Mouse (Mus musculus) embryonic facial prominence, embryonic 12.5 days (tissue): ENCODE data around the gene Xpo6. TPM values are rescaled to one million over a fixed set of nuclear protein-coding genes. Genes with fewer than 3 reads are reported as not detected.

Source experiments
- ATAC-seq: fragments of 200-750 bp; cut with Nextera tagmentation; 2 replicates; pipeline ENCODE4 v1.8.0; 2017; ENCODE audit not compliant: insufficient number of reproducible peaks, insufficient read depth, low FRiP score, low TSS enrichment
- H3K27ac ChIP-seq: fragments of 300-500 bp; sonication (generic); 2 replicates; pipeline ENCODE4 v1.5.1; 2016; ENCODE audit warnings: mild to moderate bottlenecking
- H3K27me3 ChIP-seq: fragments of 300-500 bp; sonication (generic); 2 replicates; pipeline ENCODE4 v1.6.1; 2016; ENCODE audit warnings: mild to moderate bottlenecking, moderate library complexity
- H3K36me3 ChIP-seq: fragments of 300-500 bp; sonication (generic); 2 replicates; pipeline ENCODE4 v1.6.1; 2016; ENCODE audit warnings: mild to moderate bottlenecking
- H3K4me1 ChIP-seq: fragments of 300-500 bp; sonication (generic); 2 replicates; pipeline ENCODE4 v1.6.1; 2016
- H3K4me2 ChIP-seq: fragments of 300-500 bp; sonication (generic); replicated peaks from 2 replicates; pipeline ENCODE4 v1.6.1; 2016; ENCODE audit warnings: mild to moderate bottlenecking, moderate library complexity
- H3K4me3 ChIP-seq: fragments of 300-500 bp; sonication (generic); 2 replicates; pipeline ENCODE4 v1.5.1; 2016; ENCODE audit warnings: mild to moderate bottlenecking
- H3K9ac ChIP-seq: fragments of 300-500 bp; sonication (generic); 2 replicates; pipeline ENCODE4 v1.6.1; 2016; ENCODE audit warnings: mild to moderate bottlenecking, moderate library complexity
- H3K9me3 ChIP-seq: fragments of 300-500 bp; sonication (generic); 2 replicates; pipeline ENCODE4 v1.6.1; 2016; ENCODE audit warnings: mild to moderate bottlenecking, moderate library complexity
- WGBS: fragments of 180-500 bp; shearing (Covaris S2); methylation state at CpG from one replicate; pipeline ENCODE4 v1.1.7; 2016; 5-methylcytosine and 5-hydroxymethylcytosine counted together
- polyA plus RNA-seq: library from polyadenylated mRNA; unstranded; fragments of >200 nt; fragmentation: Nextera tagmentation; extraction: Ambion mirVana; gene quantifications from 2 replicates; pipeline ENCODE4 v1.2.1, GENCODE M21; 2016

Xpo6 gene
- polyA plus RNA-seq, result 73.1 and 78.5 TPM in 2 replicates

DNA sequence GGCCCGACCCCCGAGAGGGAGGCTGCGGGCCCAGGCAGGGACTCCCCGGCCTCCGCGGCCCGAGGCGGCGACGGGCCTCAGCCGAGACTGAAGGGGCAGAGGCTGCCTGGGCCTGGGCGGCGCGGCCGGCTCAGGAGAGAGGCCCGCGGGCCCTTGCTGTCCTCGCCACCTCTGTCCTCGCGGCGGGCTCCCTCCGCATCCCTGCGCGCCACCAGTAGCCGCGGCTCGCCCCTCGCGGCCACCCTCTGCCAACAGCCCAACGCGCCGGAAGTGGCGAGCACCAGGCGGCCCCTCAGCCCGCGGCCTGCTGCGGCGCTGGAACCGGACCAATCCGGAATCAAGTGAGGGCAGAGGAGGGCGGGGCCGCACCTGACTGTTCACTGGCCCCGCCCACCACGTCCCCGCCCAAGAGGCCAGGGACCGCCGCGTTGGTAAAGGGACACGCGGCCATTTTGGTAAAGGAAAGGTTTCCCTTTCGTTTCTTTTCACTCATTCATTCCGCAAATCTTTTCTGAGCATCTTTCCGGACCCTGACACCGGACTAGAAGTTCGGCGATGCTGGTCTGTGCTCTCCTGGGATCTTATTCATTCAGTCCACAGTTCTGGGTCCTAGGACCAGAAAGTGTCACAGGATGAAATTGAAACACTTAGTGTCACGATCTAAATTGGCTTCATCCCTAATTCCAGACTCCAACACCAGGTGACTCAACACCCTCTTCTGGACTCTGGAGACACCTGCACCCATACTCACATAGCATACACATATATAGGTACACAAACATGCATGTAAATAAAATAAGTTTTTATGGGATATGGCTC is at the start of gene Xpo6:
TSS of gene Xpo6 (minus strand) at position 324 of the 819 bp plus-strand sequence.
- Histone ChIP-seq H3K4me1 (peaks cover 13% of the 10 kb centered on the region), H3K9me3 (no peaks in the 10 kb centered on the region), H3K36me3 (no peaks in the 10 kb centered on the region), H3K27me3 (no peaks in the 10 kb centered on the region), H3K9ac (peak within 1 kb of the TSS; percentile 97), H3K4me2 (peak within 1 kb of the TSS; percentile 86), H3K27ac (peak within 1 kb of the TSS; percentile 91), H3K4me3 (peak within 1 kb of the TSS; percentile 98)
- peak; percentile 94 for ATAC-seq
- WGBS, result under 1% methylated on average over 56 of the region's 57 CpGs

DNA sequence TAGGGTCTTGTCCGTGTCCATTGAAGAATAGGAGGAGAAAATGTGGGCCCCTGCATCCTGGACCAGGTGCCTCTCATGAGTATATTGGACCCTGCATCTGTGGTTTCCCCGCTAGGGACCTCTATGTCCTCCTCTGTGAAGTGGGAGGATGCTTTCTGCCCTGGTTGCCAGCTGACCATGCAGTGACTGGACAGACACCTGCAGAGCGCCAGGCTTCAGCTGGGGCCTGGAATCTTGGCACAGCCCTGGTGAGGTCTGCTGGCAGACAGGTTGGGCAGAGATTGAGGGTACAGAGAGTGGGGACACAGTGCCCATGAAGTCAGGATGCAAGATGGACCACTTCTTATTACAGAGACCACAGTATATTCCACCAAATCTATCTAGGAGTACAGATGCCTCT is 49.7 kb upstream of the Xpo6 start:
- Histone ChIP-seq H3K36me3 (no peaks in the 10 kb centered on the region), H3K4me2 (no peak overlapping the region), H3K9ac (0 out of 2 replicates have a peak overlapping the region, but pooled peaks have one; percentile 0), H3K4me1 (peaks cover 9% of the 10 kb centered on the region), H3K9me3 (no peaks in the 10 kb centered on the region), H3K27me3 (peaks cover 9% of the 10 kb centered on the region), H3K4me3 (no peak overlapping the region), H3K27ac (no peak overlapping the region)
- ATAC-seq, result no peak
- 84% methylated on average over 3 of the region's 3 CpGs for WGBS

DNA sequence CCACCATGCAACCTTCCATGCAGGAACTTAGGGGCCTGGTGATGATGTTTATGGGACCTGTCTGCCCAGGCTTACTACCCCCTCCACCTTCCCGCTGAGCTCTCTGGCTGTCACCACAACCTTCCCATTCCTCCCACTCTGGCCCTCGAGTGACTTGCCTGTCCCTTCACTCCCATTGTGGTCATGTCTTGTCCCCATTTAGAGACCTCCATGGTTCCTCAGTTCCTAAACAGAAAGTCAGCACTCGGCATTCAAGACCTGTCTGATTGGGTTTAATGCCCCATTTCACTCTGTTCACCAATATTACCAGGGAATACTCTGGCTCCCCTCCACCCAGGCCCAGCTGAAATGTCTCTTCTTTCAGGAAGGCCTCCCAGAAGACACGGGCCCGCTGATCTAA is 48.8 kb upstream of the Xpo6 start:
- Histone ChIP-seq H3K9me3 (no peaks in the 10 kb centered on the region), H3K27ac (no peak overlapping the region), H3K36me3 (no peaks in the 10 kb centered on the region), H3K4me2 (no peak overlapping the region), H3K27me3 (peaks cover 9% of the 10 kb centered on the region), H3K4me3 (no peak overlapping the region), H3K9ac (no peak overlapping the region), H3K4me1 (peaks cover 9% of the 10 kb centered on the region)
- ATAC-seq, result no peak
- 74% methylated on average over 5 of the region's 5 CpGs for WGBS

DNA sequence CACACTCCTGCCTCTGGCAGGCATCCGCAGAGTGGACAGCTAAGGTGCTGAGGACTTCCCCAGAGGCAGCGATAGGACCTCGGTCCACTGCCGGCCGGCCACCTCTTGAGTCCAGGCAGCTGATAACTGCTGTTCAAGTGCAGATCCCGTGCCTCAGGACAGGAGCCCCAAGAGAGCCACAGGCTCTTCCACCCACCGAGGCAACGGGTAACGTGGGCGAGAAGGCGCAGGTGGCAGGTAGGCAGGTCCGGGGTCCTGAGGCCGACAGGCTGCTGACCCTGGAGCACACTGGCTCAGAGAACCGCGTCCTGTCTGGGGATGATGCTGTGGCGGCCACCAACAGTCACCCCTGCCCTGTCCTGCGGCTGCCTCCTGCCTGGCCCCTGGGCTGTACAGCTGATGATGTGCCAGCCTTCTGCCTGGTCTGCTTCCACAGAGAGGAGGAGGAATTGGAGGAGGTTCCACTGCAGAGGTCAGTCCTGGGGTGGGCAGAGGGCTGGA is 48.4 kb upstream of the Xpo6 start:
- no peak overlapping the region for H3K27ac ChIP-seq
- no peak overlapping the region for H3K4me3 ChIP-seq
- 0 out of 2 replicates have a peak, but pooled peaks have one; percentile 36 for ATAC-seq
- 47% methylated on average over 17 of the region's 17 CpGs for WGBS
- H3K9ac ChIP-seq, result 0 out of 2 replicates have a peak overlapping the region, but pooled peaks have one; percentile 1
- H3K4me2 ChIP-seq, result peak overlapping the region; percentile 28
- no peaks in the 10 kb centered on the region for H3K36me3 ChIP-seq
- peaks cover 9% of the 10 kb centered on the region for H3K27me3 ChIP-seq
- no peaks in the 10 kb centered on the region for H3K9me3 ChIP-seq
- peaks cover 9% of the 10 kb centered on the region for H3K4me1 ChIP-seq

DNA sequence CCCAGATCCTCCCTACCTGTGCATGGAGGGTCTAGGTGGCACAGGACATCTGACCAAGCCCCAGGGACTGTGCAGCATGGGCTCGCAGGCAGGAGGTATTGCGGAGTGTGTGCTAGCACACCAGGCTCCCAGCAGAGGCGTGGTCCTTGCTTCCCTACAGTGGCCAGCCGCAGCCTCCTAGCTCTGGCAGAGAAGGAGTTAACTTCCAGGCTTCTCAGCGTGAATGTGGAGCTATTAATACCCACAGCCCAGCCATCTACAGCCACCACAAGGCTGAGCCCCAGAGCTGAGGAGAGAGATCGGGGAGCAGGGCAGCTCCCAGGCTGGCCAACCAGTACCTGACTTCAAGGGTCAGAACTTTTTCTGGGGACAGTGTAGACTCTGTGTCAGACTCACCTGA is 47.8 kb upstream of the Xpo6 start:
- Histone ChIP-seq H3K4me3 (no peak overlapping the region), H3K36me3 (no peaks in the 10 kb centered on the region), H3K4me2 (peak overlapping the region; percentile 28), H3K27me3 (peaks cover 9% of the 10 kb centered on the region), H3K4me1 (peaks cover 9% of the 10 kb centered on the region), H3K9ac (0 out of 2 replicates have a peak overlapping the region, but pooled peaks have one; percentile 1), H3K27ac (no peak overlapping the region), H3K9me3 (no peaks in the 10 kb centered on the region)
- WGBS, result 11% methylated on average over 6 of the region's 6 CpGs
- ATAC-seq, result peak; percentile 58

DNA sequence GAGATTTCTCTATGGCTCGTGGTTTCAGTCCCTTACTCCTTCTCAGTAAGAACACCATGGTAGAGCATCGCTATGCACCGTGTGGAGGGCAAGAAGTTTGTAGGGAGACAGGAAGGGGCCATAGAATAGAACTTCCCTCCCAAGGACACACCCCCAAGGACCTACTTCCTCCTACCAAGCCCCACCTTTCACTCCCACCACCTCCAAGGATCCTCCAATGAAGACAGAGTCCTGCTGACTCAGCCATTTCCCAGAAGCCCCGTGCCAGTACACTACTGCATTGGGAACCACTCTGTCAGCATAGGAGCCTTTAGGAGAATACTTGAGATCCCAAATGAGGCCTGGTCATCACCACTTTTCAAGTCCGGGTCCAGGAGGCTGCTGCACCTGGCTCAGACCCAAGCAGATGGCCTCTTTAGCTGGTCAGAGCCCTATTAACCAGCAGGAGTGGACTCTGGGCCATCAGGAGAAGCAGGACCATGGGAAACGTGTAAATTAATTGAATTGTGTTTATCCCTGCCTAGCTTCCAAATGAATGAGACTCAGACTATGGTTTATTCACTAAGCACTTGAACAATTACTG is 44.0 kb upstream of the Xpo6 start:
- Histone ChIP-seq H3K36me3 (no peaks in the 10 kb centered on the region), H3K27ac (no peak overlapping the region), H3K4me1 (peaks cover 9% of the 10 kb centered on the region), H3K4me3 (no peak overlapping the region), H3K27me3 (peaks cover 9% of the 10 kb centered on the region), H3K9ac (no peak overlapping the region), H3K9me3 (no peaks in the 10 kb centered on the region), H3K4me2 (no peak overlapping the region)
- ATAC-seq, result no peak
- WGBS, result 71% methylated on average over 6 of the region's 6 CpGs

DNA sequence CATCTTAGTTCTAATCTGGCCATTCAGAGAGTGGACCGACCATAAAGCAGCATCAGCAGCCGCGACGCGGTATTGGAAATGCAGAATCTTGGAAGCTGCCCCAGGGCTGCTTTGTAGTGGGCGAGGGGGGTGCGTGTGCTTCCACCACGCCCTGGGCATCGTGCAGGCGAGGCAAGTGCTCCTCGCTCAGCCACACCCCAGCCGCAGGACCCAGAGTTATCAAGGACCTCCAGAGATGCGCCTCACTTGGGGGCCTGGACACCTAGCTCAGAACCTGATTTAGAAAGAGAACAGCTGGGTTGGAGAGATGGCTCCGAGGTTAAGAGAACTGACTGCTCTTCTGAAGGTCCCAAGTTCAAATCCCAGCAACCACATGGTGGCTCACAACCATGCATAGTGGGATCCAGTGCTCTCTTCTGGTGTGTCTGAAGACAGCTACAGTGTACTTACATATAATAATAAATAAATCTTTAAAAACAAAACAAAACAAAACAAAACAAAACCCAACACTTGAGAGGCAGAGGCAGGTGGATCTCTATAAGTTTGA is 40.6 kb upstream of the Xpo6 start:
- H3K4me1 ChIP-seq, result no peaks in the 10 kb centered on the region
- no peak overlapping the region for H3K9ac ChIP-seq
- no peaks in the 10 kb centered on the region for H3K27me3 ChIP-seq
- H3K9me3 ChIP-seq, result no peaks in the 10 kb centered on the region
- H3K4me2 ChIP-seq, result no peak overlapping the region
- no peak overlapping the region for H3K27ac ChIP-seq
- WGBS, result 81% methylated on average over 14 of the region's 14 CpGs
- no peak overlapping the region for H3K4me3 ChIP-seq
- no peak for ATAC-seq
- H3K36me3 ChIP-seq, result no peaks in the 10 kb centered on the region

DNA sequence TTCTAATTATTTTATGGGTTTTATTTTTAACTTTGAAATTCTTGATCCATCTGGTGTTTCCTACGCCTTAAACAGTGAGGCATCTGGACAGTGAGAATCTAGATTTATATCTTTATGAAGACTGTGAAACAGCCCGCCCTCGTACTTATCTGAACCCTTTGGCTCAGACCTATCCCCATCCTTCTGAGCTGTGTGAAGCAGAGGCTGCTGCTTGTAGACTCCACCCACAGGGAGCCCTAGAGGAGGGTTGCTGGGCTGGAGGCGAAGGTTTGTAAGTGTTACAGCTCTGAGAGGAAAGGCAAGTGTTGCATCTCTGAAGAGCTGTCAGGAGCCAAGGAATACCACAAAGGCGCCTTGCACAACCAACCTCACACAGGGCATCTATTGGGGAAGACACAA is 36.5 kb upstream of the Xpo6 start:
- no peak overlapping the region for H3K9ac ChIP-seq
- ATAC-seq, result no peak
- H3K9me3 ChIP-seq, result no peaks in the 10 kb centered on the region
- H3K27ac ChIP-seq, result no peak overlapping the region
- H3K27me3 ChIP-seq, result no peaks in the 10 kb centered on the region
- H3K36me3 ChIP-seq, result no peaks in the 10 kb centered on the region
- H3K4me2 ChIP-seq, result no peak overlapping the region
- no peaks in the 10 kb centered on the region for H3K4me1 ChIP-seq
- 80% methylated on average over 5 of the region's 5 CpGs for WGBS
- no peak overlapping the region for H3K4me3 ChIP-seq

DNA sequence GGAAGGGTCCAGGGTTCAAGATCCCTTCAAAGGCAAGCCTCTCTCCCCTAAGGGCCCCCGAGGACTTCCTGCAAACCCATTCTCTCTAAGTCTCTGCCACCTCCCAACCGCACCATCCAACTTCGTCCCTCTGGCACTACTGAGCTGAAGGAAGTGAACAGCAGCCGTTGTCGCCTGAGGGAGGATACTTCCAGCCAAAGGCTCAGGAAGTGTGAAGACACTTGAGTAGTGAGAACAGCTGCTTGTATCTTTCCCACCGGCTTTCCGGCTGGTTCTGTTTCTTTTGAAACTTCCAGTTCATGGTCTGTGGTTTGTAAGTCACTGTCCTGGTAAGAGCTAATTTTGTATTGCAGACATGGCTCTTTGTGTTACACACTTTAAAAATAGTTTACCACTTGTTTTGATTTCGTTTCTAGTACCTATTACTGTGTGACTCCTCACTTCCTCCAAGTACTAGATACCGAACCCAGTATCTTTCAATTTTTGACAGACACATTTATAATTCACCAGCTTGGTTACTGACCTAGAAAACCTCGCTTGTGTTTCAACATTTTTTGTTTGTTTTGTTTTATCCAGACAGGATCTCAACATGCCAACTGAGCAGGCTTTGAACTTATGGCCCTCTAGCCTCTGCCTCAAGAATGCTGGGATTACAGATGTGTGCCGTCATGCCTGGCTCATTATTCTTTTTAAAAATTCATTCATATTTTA is 35.9 kb upstream of the Xpo6 start:
- H3K27ac ChIP-seq, result no peak overlapping the region
- no peaks in the 10 kb centered on the region for H3K27me3 ChIP-seq
- no peaks in the 10 kb centered on the region for H3K36me3 ChIP-seq
- ATAC-seq, result no peak
- H3K4me3 ChIP-seq, result no peak overlapping the region
- H3K9ac ChIP-seq, result no peak overlapping the region
- WGBS, result 64% methylated on average over 11 of the region's 11 CpGs
- H3K4me1 ChIP-seq, result no peaks in the 10 kb centered on the region
- H3K9me3 ChIP-seq, result no peaks in the 10 kb centered on the region
- H3K4me2 ChIP-seq, result no peak overlapping the region

DNA sequence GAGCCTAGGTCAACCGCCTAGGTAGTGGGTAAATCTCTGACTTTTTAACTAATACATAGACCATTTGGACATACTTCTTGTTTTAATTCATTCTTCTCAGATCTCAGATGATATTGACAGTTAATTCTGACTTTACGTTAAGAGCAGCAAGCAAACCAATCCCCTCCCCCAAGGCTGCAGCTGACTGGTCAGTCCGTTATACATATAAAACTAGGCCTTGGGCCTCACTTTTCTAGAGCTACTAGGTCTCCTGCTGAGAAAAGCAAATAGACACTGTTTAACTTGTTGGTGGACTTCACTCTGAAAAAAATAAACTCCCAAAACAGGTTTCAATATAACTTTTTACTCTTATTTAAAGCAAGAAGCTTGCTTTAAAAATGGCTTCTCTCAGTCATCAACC is 34.3 kb upstream of the Xpo6 start:
- WGBS, result 84% methylated on average over 3 of the region's 3 CpGs
- H3K4me3 ChIP-seq, result no peak overlapping the region
- no peaks in the 10 kb centered on the region for H3K36me3 ChIP-seq
- H3K4me2 ChIP-seq, result no peak overlapping the region
- no peaks in the 10 kb centered on the region for H3K9me3 ChIP-seq
- ATAC-seq, result no peak
- H3K4me1 ChIP-seq, result no peaks in the 10 kb centered on the region
- no peak overlapping the region for H3K27ac ChIP-seq
- no peak overlapping the region for H3K9ac ChIP-seq
- no peaks in the 10 kb centered on the region for H3K27me3 ChIP-seq

DNA sequence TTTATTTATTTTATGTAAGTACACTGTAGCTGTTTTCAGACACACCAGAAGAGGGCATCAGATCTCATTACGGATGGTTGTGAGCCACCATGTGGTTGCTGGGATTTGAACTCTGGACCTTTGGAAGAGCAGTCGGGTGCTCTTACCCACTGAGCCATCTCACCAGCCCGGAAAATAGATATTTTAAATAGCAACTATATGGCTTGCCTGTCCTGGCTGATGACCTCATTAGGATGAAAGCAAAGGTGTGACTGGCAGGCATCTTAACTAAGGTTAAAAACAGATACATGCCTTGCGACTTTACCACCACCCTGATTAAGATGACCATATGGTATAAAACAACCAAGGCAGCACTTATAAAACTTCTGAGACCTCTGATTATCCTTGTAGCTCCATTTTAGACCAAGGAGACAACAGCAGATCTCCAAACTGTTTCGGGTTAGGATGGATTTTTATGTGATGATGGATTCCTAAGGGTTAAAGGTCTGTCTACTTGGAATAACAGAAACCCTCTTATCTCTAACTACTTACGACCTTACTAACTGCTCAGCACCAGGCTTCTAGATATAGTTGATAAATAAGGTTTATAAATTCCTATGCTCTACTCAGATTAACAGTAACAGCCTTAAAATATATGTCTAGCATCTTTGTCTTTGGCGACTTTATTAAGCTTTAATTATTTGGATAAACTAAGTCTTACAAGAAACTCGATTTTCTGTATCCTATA is 32.2 kb upstream of the Xpo6 start:
- no peak overlapping the region for H3K27ac ChIP-seq
- ATAC-seq, result no peak
- H3K27me3 ChIP-seq, result no peaks in the 10 kb centered on the region
- H3K4me3 ChIP-seq, result no peak overlapping the region
- WGBS, result 82% methylated on average over 8 of the region's 8 CpGs
- H3K4me2 ChIP-seq, result no peak overlapping the region
- no peaks in the 10 kb centered on the region for H3K9me3 ChIP-seq
- H3K9ac ChIP-seq, result no peak overlapping the region
- H3K4me1 ChIP-seq, result no peaks in the 10 kb centered on the region
- no peaks in the 10 kb centered on the region for H3K36me3 ChIP-seq
